ENCODE assay signal across 18 mouse cellular contexts in the genomic region with DNA sequence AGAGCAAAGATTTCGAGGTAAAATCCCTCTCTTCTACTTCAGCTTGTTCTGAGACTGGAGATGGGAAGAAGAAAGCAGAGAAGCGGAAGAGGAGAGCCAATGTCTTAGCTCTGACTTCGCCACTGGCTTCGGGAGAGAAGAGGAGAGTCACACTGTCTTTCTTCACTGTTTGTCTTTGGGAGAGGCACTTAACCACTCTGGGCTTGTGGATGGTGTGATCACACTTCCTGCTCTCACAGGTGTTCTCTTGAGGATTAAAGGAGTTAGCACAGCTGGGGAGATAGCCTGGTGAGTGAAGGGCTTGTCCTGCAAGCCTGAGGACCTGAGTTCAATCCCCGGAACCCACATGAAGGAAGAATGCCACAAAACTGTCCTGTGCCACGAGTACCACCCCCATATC.
"Had no signal": no experiment of that assay in that cellular context is flagged by ENCODE, and none has a peak within 500 bp of the region (broad histone marks: within the 10 kb centered on the region; RNA-seq: fewer than 3 reads in every experiment).

No protein-coding gene starts in this region.

- DNase-seq: kidney, adult 18-20 months; kidney, adult 9 months; kidney, postnatal 14 days; layer of hippocampus, adult 9-11 months; liver; lung, adult 18-20 months; lung, postnatal 10 days; lung, postnatal 36 days had no signal

- H3K4me1 ChIP-seq: limb, embryonic 13.5 days; liver, embryonic 12.5 days; liver, embryonic 15.5 days; lung, embryonic 15.5 days; midbrain, embryonic 13.5 days had no signal

- ATAC-seq: liver, embryonic 12.5 days; midbrain, embryonic 13.5 days; midbrain, embryonic 16.5 days had no signal

- H3K9ac ChIP-seq: limb, embryonic 13.5 days; liver, embryonic 12.5 days; liver, embryonic 15.5 days; lung, embryonic 15.5 days; midbrain, embryonic 13.5 days had no signal

- H3K27ac ChIP-seq: limb, embryonic 10.5 days; limb, embryonic 13.5 days; liver, embryonic 12.5 days; liver, embryonic 15.5 days; lung, embryonic 15.5 days; midbrain, embryonic 10.5 days; midbrain, embryonic 13.5 days had no signal

- H3K4me2 ChIP-seq: limb, embryonic 13.5 days; liver, embryonic 12.5 days; liver, embryonic 15.5 days; lung, embryonic 15.5 days; midbrain, embryonic 13.5 days had no signal

- H3K4me3 ChIP-seq: limb, embryonic 10.5 days; limb, embryonic 13.5 days; liver, embryonic 12.5 days; liver, embryonic 15.5 days; lung, embryonic 15.5 days; megakaryocyte, embryonic 14.5 days; midbrain, embryonic 10.5 days; midbrain, embryonic 13.5 days; myocyte had no signal

- H3K9me3 ChIP-seq: limb, embryonic 10.5 days; limb, embryonic 13.5 days; liver, embryonic 12.5 days; liver, embryonic 15.5 days; lung, embryonic 15.5 days; megakaryocyte, embryonic 14.5 days; midbrain, embryonic 10.5 days; midbrain, embryonic 13.5 days had no signal

- H3K36me3 ChIP-seq: limb, embryonic 10.5 days; limb, embryonic 13.5 days; liver, embryonic 12.5 days; liver, embryonic 15.5 days; lung, embryonic 15.5 days; midbrain, embryonic 10.5 days; midbrain, embryonic 13.5 days had no signal

- H3K27me3 ChIP-seq: limb, embryonic 13.5 days; lung, embryonic 15.5 days had no signal
